In the genomic region with DNA sequence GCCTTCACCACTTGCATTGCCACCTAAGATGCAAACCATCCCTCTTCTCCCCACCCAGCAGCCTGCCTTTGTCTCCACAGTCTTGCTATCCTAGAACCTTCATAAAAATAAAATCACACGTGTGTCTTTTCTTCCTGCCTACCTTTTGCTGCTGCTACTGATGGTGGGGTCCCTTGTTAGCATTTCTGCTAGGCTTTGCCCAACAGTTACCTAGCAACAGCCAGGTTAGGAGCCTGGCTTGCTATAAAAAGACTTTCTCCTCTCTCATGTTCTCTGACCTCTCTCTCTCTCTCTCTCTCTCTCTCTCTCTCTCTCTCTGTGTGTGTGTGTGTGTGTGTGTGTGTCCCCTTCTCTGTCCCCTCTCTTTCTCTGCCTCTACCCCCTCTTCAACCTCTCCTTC, we compare ENCODE assay signal across 20 mouse cellular contexts. TPM values are rescaled to one million over a fixed set of nuclear protein-coding genes. Genes with fewer than 3 reads are reported as not detected.
"Had no signal": no experiment of that assay in that cellular context is flagged by ENCODE, and none has a peak within 500 bp of the region (broad histone marks: within the 10 kb centered on the region; RNA-seq: fewer than 3 reads in every experiment).

No protein-coding gene starts in this region.

- H3K27ac ChIP-seq: limb, embryonic 12.5 days; liver, embryonic 13.5 days; lung, embryonic 15.5 days; macrophage; neural tube, embryonic 12.5 days had no signal

- H3K4me2 ChIP-seq: limb, embryonic 12.5 days; liver, embryonic 13.5 days; lung, embryonic 15.5 days; neural tube, embryonic 12.5 days; stomach, embryonic 15.5 days had no signal

- H3K9ac ChIP-seq: limb, embryonic 12.5 days; liver, embryonic 13.5 days; liver, postnatal 0 days; lung, embryonic 15.5 days; neural tube, embryonic 12.5 days; stomach, embryonic 15.5 days had no signal

- H3K4me3 ChIP-seq: limb, embryonic 12.5 days; liver, embryonic 13.5 days; lung, embryonic 15.5 days; megakaryocyte, embryonic 14.5 days; myocyte; neural tube, embryonic 12.5 days; stomach, embryonic 15.5 days had no signal

- DNase-seq: kidney, adult 8-10 months; kidney, postnatal 25 days; layer of hippocampus, postnatal 36 days; liver; liver, embryonic 13.5 days; liver, postnatal 0 days; lung, postnatal 14 days; retina, postnatal 1 day; right cerebral cortex, postnatal 14 days; thymus, postnatal 4 days had no signal

- H3K36me3 ChIP-seq: limb, embryonic 12.5 days; liver, embryonic 13.5 days; lung, embryonic 15.5 days; neural tube, embryonic 12.5 days; stomach, embryonic 15.5 days had no signal

- H3K9me3 ChIP-seq: liver, embryonic 13.5 days; lung, embryonic 15.5 days; neural tube, embryonic 12.5 days; stomach, embryonic 15.5 days had no signal

- H3K27me3 ChIP-seq: limb, embryonic 12.5 days; liver, embryonic 13.5 days; lung, embryonic 15.5 days; neural tube, embryonic 12.5 days; stomach, embryonic 15.5 days had no signal

- ATAC-seq: intestine, postnatal 0 days; liver, postnatal 0 days had no signal

- H3K4me1 ChIP-seq: liver, embryonic 13.5 days; megakaryocyte, embryonic 14.5 days had no signal

RNA-seq across cellular contexts. Expression of gene Glrp1, which starts 48.8 kb away (rescaled TPM):
- polyA plus RNA-seq: intestine, postnatal 0 days; kidney, embryonic 16.5 days; limb, embryonic 12.5 days; neural tube, embryonic 12.5 days; spleen, adult 2 months; stomach, embryonic 15.5 days had no signal

RNA-seq across cellular contexts. Expression of gene Spp2, which starts 54.3 kb away (rescaled TPM):
- polyA plus RNA-seq: limb, embryonic 12.5 days; macrophage; myocyte; neural tube, embryonic 12.5 days had no signal
